ENCODE assay signal across 16 mouse cellular contexts in the genomic region with DNA sequence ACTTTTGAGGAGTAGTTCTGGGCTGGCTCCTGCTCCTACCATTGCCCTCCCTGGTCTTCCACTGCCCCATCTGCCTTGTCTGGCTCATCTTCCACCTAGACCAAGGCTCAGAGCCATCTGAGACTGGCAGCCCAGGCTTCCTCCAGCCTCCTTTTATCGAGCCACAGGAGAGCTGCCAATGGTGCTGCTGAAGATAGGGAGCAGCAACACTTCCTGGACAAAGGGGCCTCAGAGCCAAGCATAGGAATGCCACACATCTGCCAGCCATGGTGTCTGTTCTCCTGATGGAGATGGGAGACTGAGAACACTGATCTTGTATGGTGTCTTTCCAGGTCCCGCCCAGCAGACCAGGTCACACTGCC. TPM values are rescaled to one million over a fixed set of nuclear protein-coding genes. Genes with fewer than 3 reads are reported as not detected.
DNase-seq lines count a peak whose midpoint lies in the region; ATAC-seq lines count a peak whose summit lies in the region.
"Had no signal": no experiment of that assay in that cellular context is flagged by ENCODE, and none has a peak within 500 bp of the region (broad histone marks: within the 10 kb centered on the region; RNA-seq: fewer than 3 reads in every experiment).

No protein-coding gene starts in this region.

- DNase-seq in heart, adult 11 months, result peak; percentile 96
- DNase-seq in heart, adult 9 months (ENCODE audit: low spot score in 2 of 2), result no peak
- peak; percentile 62 for DNase-seq in cerebellum, adult 9-10 months
- no peak for DNase-seq in urinary bladder, adult 18-20 months (ENCODE audit: low spot score in 2 of 2)
- DNase-seq in kidney, adult 8-10 months, result no peak
- DNase-seq: B cell, adult 2 months; lung, adult 18-20 months; lung, postnatal 4 days; midbrain, embryonic 14.5 days; right cerebral cortex, postnatal 14 days had no signal

- no peak overlapping the region for H3K4me2 ChIP-seq in intestine, embryonic 15.5 days (replicated peaks)
- no peak overlapping the region for H3K4me2 ChIP-seq in intestine, embryonic 16.5 days (ENCODE audit: low read depth, low read length)
- H3K4me2 ChIP-seq in heart, embryonic 16.5 days (ENCODE audit: low read depth, low read length), result no peak overlapping the region
- H3K4me2 ChIP-seq: embryonic facial prominence, embryonic 12.5 days; limb, embryonic 15.5 days had no signal

- H3K27me3 ChIP-seq in intestine, embryonic 15.5 days (replicated peaks), result no peaks in the 10 kb centered on the region
- no peaks in the 10 kb centered on the region for H3K27me3 ChIP-seq in intestine, embryonic 16.5 days (replicated peaks; ENCODE audit: control insufficient read depth, insufficient read depth, low read length)
- no peaks in the 10 kb centered on the region for H3K27me3 ChIP-seq in heart, embryonic 16.5 days (ENCODE audit: control insufficient read depth, insufficient read depth, low read length)
- H3K27me3 ChIP-seq: embryonic facial prominence, embryonic 12.5 days; limb, embryonic 15.5 days; Patski had no signal

- H3K9ac ChIP-seq in intestine, embryonic 15.5 days, result no peak overlapping the region
- H3K9ac ChIP-seq in intestine, embryonic 16.5 days (ENCODE audit: low read depth, low read length), result no peak overlapping the region
- peak overlapping the region; percentile 55 for H3K9ac ChIP-seq in heart, embryonic 16.5 days (ENCODE audit: low read length)
- H3K9ac ChIP-seq: embryonic facial prominence, embryonic 12.5 days; limb, embryonic 15.5 days had no signal

- H3K4me3 ChIP-seq in intestine, embryonic 15.5 days (replicated peaks), result no peak overlapping the region
- no peak overlapping the region for H3K4me3 ChIP-seq in intestine, embryonic 16.5 days (ENCODE audit: low read length)
- H3K4me3 ChIP-seq in heart, embryonic 16.5 days (ENCODE audit: low read length), result no peak overlapping the region
- H3K4me3 ChIP-seq: embryonic facial prominence, embryonic 12.5 days; limb, embryonic 15.5 days had no signal

- WGBS in intestine, embryonic 15.5 days, result 76% methylated on average over 2 of the region's 2 CpGs
- WGBS in intestine, embryonic 16.5 days, result 87% methylated on average over 2 of the region's 2 CpGs
- 62% methylated on average over 2 of the region's 2 CpGs for WGBS in heart, embryonic 16.5 days

- H3K36me3 ChIP-seq in intestine, embryonic 15.5 days, result no peaks in the 10 kb centered on the region
- no peaks in the 10 kb centered on the region for H3K36me3 ChIP-seq in intestine, embryonic 16.5 days (ENCODE audit: control insufficient read depth, insufficient read depth, low read length)
- no peaks in the 10 kb centered on the region for H3K36me3 ChIP-seq in heart, embryonic 16.5 days (ENCODE audit: control insufficient read depth, insufficient read depth)
- H3K36me3 ChIP-seq: embryonic facial prominence, embryonic 12.5 days; limb, embryonic 15.5 days had no signal

- H3K9me3 ChIP-seq in intestine, embryonic 15.5 days, result no peaks in the 10 kb centered on the region
- H3K9me3 ChIP-seq in intestine, embryonic 16.5 days (ENCODE audit: control insufficient read depth, low read length), result no peaks in the 10 kb centered on the region
- H3K9me3 ChIP-seq in heart, embryonic 16.5 days (replicated peaks; ENCODE audit: control insufficient read depth, low read length), result no peaks in the 10 kb centered on the region
- H3K9me3 ChIP-seq: embryonic facial prominence, embryonic 12.5 days; limb, embryonic 15.5 days had no signal

- H3K4me1 ChIP-seq in intestine, embryonic 15.5 days (replicated peaks), result peaks cover 16% of the 10 kb centered on the region
- peaks cover 6% of the 10 kb centered on the region; the same call in 1 of the 2 replicates for H3K4me1 ChIP-seq in intestine, embryonic 16.5 days (ENCODE audit: control insufficient read depth, insufficient read depth, low read length)
- peaks cover 40% of the 10 kb centered on the region for H3K4me1 ChIP-seq in heart, embryonic 16.5 days (ENCODE audit: control insufficient read depth, insufficient read depth, low read length)

- H3K27ac ChIP-seq in intestine, embryonic 15.5 days, result 0 out of 2 replicates have a peak overlapping the region, but pooled peaks have one; percentile 10
- no peak overlapping the region for H3K27ac ChIP-seq in intestine, embryonic 16.5 days (ENCODE audit: low read length)
- H3K27ac ChIP-seq in heart, embryonic 16.5 days (ENCODE audit: low read length), result peak overlapping the region; percentile 95
- H3K27ac ChIP-seq: embryonic facial prominence, embryonic 12.5 days; limb, embryonic 15.5 days had no signal

- ATAC-seq in intestine, embryonic 15.5 days, result no peak
- ATAC-seq in intestine, embryonic 16.5 days, result no peak
- ATAC-seq in heart, embryonic 16.5 days (replicated peaks; ENCODE audit: extremely low read depth, insufficient read depth, low FRiP score), result peak; percentile 6; the same call in 1 of the 2 replicates
- ATAC-seq: Patski had no signal

RNA-seq across cellular contexts. Expression of gene Angptl2, which starts 53.2 kb away (rescaled TPM):
- 36.8 and 38.5 TPM in 2 replicates for polyA plus RNA-seq in intestine, embryonic 15.5 days (2015; fragmentation: Nextera tagmentation; extraction: Ambion mirVana)
- 41.6 and 42.9 TPM in 2 replicates for polyA plus RNA-seq in intestine, embryonic 16.5 days (2015; fragmentation: Nextera tagmentation; extraction: Ambion mirVana)
- 75.1 and 76.4 TPM in 2 replicates for polyA plus RNA-seq in heart, embryonic 16.5 days (2015; fragmentation: Nextera tagmentation; extraction: Ambion mirVana)

Comparison
In these comparisons a context has a peak if more than half of its experiments do, and no peak if none do; other contexts are left out.
1. DNase-seq: peak in heart, adult 11 months (single experiment) and cerebellum, adult 9-10 months (single experiment); none in heart, adult 9 months (0 of 2), urinary bladder, adult 18-20 months (0 of 2) and kidney, adult 8-10 months (0 of 2).